Mouse (Mus musculus): ENCODE results near the gene Ush1g.

DNA sequence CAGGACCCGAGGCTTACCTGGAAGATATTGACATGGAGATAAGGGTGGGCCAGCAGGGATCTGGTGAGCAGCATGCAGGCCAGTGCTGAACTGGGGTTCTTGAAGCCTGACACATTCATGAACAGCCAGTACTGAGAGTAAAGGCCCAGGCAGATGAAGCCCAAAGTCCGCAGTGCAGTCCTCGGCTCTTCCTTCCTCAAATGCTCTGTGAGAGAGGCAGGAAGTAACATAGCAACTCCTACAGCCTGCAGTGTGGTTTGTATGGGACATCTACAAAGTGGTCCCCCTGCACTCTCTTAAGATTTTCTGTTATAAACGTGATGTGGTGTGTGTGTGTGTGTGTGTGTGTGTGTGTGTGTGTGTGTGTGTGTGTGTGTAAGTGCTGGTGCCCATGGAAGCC lies 36.6 kb downstream of the Ush1g start:
- no peak for TF ChIP-seq CTCF (IDR thresholded peaks at IDR 0.05; ENCODE audit: extremely low read depth, insufficient read depth, insufficient read length, insufficient replicate concordance)
- no peak for TF ChIP-seq POLR2A (IDR thresholded peaks at IDR 0.05; ENCODE audit: low read depth, low read length)
